Mouse (Mus musculus) CH12F3 (cell line): Measurements from ENCODE around the gene Gm6899.

Source experiments
- in situ Hi-C: fragments of 300-500 bp; cut with MboI; formaldehyde crosslinking; loops from 2 replicates; pipeline ENCODE4 v1.14.3; 2020; ENCODE audit warnings: low sequenced_read_pairs

Gene Gm6899

GRCm38 (mm10) chr11:26640314-26640785 is 47.3 kb downstream of the Gm6899 start:
- in situ Hi-C loops = no loop called here

DNA sequence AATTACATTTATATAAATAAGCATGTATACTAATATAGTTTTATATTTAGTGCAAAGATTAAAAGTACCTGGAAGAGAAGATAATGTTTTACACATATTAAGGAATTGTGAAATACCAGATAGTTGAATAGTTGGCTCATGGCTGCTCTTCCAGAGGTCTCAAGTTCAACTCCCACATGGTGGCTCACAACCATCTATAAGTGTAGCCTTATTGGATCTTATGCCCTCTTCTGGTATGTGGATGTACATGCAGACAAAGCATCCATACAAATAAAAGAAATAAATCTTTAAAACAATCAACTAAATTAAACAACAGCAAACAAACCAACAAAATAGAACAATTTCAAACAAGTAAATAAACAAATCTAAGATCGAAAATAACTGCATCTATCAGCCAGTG is 49.1 kb downstream of the Gm6899 start:
- in situ Hi-C loops = no loop called here
